Mouse (Mus musculus) cortical plate, adult 2 months (tissue): Measurements from ENCODE around the gene Dock2. TPM values are rescaled to one million over a fixed set of nuclear protein-coding genes. Genes with fewer than 3 reads are reported as not detected.

Source experiments
- H3K27ac ChIP-seq: fragments of 200-500 bp; 2 replicates; pipeline ENCODE4 v1.5.1; 2012; ENCODE audit warnings: low read length, control low read depth, inconsistent platforms; ENCODE audit not compliant: insufficient read depth
- H3K4me1 ChIP-seq: fragments of 200-500 bp; 2 replicates; pipeline ENCODE4 v1.6.1; 2011; ENCODE audit warnings: low read length; ENCODE audit not compliant: control insufficient read depth, insufficient read depth
- H3K4me3 ChIP-seq: fragments of 200-500 bp; 2 replicates; pipeline ENCODE4 v1.5.1; 2011; ENCODE audit warnings: mild to moderate bottlenecking, low read length, control low read depth; ENCODE audit not compliant: insufficient read depth
- CTCF ChIP-seq: fragments of 200-500 bp; IDR thresholded peaks from 2 replicates; pipeline ENCODE4 v1.5.1; 2011; ENCODE audit warnings: mild to moderate bottlenecking, control low read depth, low read length; ENCODE audit not compliant: insufficient read depth; ENCODE audit errors: extremely low read depth
- POLR2A ChIP-seq: fragments of 200-500 bp; IDR thresholded peaks from 2 replicates; pipeline ENCODE4 v1.6.1; 2011; ENCODE audit warnings: mild to moderate bottlenecking, low read length, control low read depth; ENCODE audit not compliant: insufficient read depth; ENCODE audit errors: extremely low read depth
- polyA plus RNA-seq: library from polyadenylated mRNA; depleted of rRNA; stranded (reverse); fragments of >200 nt; gene quantifications from 2 replicates; pipeline ENCODE4 v1.2.3, GENCODE M21; 2012

Dock2 gene
- polyA plus RNA-seq, 1 experiment: 1.7 TPM

DNA sequence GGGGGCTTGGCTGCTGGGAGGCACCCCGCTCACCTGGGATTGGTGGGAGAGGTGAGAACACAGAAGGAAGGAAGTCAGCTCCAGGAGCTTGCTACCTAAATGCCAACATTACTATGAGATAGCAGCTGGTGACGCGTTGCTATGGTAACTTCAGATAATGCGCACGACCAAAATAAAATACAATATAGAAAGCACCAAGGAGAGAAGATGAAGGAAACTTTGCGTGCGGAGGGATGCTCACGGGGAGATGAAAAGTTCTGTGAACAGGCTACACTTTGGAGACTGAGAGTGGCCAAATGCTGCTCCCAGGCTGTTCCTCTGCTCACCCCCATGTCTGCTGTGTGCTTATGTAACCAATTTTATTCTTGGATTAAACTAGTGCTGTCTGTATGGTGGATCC is 466.7 kb downstream of the Dock2 start:
- peaks cover 3% of the 10 kb centered on the region for H3K4me1 ChIP-seq
- TF ChIP-seq POLR2A (no peak), CTCF (no peak)
- H3K4me3 ChIP-seq: no peak overlapping the region
- H3K27ac ChIP-seq: no peak overlapping the region

DNA sequence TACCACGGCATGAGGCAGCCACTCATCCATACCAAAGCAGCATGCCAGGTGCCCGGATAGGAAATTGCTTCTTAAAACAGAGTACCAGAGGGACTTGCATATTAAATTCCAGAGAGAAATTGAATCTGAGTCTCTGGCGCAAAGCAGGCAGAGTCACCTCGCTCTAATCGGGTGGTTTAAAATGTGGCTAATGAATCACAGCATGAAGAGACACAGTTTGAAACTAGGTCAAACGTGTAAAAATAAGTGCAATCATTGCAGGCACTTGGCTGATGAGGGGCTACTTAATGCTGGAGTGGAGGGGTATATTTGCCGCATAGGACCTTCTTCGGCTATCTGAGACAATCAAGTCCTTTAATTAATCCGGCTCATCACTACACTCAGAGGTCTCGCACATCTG is 467.5 kb downstream of the Dock2 start:
- H3K4me3 ChIP-seq: no peak overlapping the region
- no peak overlapping the region for H3K27ac ChIP-seq
- TF ChIP-seq CTCF: no peak
- TF ChIP-seq POLR2A: no peak
- peaks cover 3% of the 10 kb centered on the region for H3K4me1 ChIP-seq

DNA sequence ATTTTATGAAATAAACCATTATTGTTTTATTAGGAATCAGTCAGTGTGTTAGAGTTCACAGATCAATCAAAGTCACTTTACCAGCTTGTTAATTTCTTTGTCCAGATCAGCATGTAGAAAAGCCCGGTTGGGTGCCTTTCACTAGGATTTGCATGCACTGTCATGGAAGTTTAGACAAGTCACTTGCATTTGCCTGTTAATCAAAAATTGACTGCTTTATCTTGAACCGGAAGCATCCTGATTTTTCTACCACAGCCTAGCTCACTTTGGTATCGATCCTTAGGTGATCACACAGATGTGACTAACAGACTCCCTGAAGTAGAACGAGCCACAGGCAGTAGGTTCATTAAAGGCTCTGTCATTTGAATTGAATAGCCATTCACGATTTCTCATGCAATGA is 468.3 kb downstream of the Dock2 start:
- no peak overlapping the region for H3K27ac ChIP-seq
- TF ChIP-seq POLR2A (no peak), CTCF (no peak)
- H3K4me3 ChIP-seq: 0 out of 2 replicates have a peak overlapping the region, but pooled peaks have one; percentile 36
- H3K4me1 ChIP-seq: peaks cover 3% of the 10 kb centered on the region

DNA sequence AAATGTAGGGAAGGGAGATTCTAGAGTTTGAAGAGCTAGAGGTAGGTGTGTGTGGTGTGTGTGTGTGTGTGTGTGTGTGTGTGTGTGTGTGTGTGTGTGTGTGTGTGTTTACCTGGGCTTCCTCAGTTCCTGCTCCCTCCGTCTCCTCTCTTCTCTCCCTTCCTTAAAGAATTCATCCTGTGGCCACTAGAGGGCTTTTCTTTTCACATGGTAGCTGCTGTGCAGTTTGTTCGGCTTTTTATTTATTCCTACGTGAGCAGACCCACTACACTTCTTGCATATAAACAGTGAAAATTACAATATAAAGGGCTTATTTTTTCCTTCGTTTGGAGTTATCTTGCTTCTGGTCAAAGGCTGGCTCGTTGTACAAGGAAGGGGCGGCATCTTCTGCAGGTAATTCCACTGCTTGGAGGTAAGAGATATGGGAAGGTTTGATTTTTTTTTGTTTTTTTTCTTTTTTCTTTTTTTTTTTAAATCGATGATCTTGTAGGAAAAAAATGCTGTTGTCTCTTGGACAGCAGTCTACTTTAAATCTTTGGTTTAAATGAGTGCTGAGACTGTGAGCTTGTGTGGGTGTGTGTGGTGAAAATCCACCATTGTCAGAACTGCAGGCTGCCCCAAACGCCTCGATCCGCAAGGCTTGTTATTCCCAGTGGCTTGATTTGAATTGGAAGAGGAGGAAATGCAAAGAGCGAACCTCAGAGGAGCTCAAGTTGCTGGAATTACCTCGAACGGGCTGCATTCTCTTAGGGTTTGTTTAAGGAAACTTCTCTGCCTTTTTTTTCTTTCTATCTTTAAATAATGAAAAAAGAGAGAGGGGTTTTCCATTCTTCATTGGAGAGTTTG is 468.9 kb downstream of the Dock2 start, which contains the start of gene Fam196b:
TSS of gene Fam196b (plus strand) at position 289 of the 846 bp plus-strand sequence.
- Histone ChIP-seq H3K4me3 (peak within 1 kb of the TSS; percentile 36; the same call in 1 of the 2 replicates), H3K27ac (no peak within 1 kb of the TSS), H3K4me1 (peaks cover 3% of the 10 kb centered on the region)
- peak; percentile 44; the same call in 1 of the 2 replicates for TF ChIP-seq CTCF
- TF ChIP-seq POLR2A: no peak

DNA sequence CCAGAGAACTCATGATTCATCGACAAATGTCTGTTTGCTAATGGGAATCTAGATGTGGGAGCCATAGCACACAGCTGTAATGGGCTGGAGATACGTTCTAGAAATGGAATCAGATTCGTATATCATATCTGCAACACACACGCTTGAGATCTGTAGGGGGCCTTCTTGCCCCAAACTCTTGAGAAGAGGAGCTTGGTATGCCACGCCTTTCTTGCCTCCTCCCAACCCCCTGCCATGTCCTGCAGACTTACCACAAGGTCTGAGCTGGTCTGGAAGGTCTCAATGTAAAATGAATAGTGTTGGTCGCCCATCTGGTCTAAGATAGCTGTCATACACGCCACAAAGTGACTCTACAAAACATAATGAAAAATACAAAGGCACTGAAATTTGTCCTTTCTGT is 471.5 kb downstream of the Dock2 start:
- no peak for TF ChIP-seq CTCF
- TF ChIP-seq POLR2A: no peak
- Histone ChIP-seq H3K4me1 (peaks cover 3% of the 10 kb centered on the region), H3K27ac (no peak overlapping the region), H3K4me3 (no peak overlapping the region)

DNA sequence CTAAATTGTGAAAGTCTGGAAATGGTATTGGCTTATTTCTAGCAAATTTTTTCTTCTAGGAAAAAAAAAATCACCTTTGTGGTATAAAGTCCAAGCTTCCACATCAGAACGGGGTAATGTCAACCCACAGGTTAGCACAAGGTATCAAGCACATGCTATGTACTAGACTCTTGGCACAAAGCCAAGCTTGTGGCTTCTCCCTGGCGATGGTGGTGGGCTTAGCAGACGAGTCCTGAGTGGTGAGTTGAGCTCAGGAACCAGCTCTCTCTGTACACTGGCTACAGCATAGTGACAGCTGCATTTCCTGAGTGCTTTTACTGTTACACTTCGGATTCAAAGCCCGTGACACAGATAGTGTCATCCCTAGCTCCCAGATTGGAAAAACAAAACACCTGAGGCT is 472.0 kb downstream of the Dock2 start:
- Histone ChIP-seq H3K27ac (no peak overlapping the region), H3K4me3 (no peak overlapping the region), H3K4me1 (peaks cover 1% of the 10 kb centered on the region)
- TF ChIP-seq POLR2A: no peak
- TF ChIP-seq CTCF: no peak

DNA sequence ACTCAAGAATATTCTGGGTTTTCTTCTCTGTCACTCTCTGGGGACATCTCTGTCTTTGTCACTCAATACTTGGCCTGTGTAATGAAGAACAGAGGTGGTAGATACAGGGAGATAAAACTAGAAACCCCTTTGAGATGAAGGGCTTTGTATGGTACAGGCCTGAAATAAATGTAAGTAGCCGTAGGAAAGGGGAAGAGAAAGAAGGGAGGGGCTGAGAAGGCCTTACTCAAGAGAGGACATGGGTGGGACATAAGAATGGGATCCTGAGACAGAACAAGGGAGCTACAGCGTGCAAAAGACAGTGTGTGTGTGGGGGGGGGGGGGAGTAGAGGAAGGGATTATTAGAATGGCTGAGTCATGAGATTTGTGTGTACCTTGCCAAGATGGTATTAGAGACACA is 474.3 kb downstream of the Dock2 start:
- H3K4me1 ChIP-seq: no peaks in the 10 kb centered on the region
- TF ChIP-seq POLR2A (no peak), CTCF (no peak)
- no peak overlapping the region for H3K27ac ChIP-seq
- H3K4me3 ChIP-seq: no peak overlapping the region

DNA sequence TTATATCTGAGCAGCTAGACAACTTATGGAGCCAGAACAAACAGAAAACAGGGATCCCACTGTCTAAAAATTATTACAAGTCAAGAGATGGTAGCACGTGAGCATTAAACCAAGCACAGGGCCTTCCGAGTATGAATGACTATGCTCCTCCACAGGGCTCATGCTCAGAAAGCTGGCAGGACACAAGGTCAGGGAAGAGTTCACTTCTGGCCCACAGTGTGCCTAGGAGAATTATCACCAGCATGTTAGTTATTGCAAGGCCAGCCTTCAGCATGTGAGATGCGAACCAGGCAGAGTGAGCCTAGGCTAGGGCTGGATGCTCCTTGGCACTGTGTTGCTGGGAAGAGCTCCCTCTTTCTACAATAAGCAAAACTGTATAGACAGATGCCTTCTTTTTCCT is 475.0 kb downstream of the Dock2 start:
- no peak overlapping the region for H3K4me3 ChIP-seq
- no peak overlapping the region for H3K27ac ChIP-seq
- TF ChIP-seq POLR2A: no peak
- H3K4me1 ChIP-seq: no peaks in the 10 kb centered on the region

DNA sequence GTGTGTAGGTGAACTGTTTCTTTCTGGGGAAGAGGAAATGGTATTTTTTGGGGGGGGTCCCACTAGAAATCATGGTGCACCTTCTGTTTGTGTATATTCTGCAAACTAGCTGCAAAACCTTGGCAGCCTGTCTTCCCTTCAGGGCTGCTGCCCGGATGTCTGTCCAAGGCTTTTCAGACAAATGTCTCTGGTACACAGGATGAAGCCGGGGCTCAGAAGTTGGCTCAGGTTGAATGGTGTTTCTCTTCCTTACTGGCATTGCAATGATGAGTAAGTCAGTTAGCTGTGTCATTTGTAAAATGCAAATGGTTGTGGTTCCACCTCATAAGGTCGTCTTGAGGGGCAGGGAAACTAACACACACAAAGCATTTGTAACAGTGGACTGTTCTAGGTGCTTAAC is 477.5 kb downstream of the Dock2 start:
- TF ChIP-seq CTCF (no peak), POLR2A (no peak)
- H3K4me1 ChIP-seq: no peaks in the 10 kb centered on the region
- H3K27ac ChIP-seq: no peak overlapping the region
- H3K4me3 ChIP-seq: no peak overlapping the region

DNA sequence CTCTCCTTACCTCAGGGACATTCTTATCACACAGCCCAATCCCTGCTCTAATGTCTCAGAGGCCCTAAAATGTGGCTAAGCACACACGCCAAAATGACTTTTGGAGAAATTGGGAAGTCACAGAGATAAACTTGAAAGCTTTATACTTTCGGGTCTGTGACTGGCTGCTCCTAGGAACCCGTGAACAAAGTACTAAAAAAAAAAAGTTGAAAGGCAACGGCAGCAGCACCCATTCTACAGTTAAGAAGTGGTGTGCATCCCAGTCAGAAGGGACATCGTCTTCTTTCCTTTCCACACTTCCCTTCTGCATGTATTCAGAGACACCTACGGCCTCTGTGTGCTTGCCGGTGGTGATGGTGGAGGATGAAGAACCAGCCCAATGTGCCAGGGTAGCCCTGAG is 483.6 kb downstream of the Dock2 start:
- Histone ChIP-seq H3K4me3 (no peak overlapping the region), H3K4me1 (no peaks in the 10 kb centered on the region), H3K27ac (no peak overlapping the region)
- TF ChIP-seq POLR2A (no peak), CTCF (no peak)

DNA sequence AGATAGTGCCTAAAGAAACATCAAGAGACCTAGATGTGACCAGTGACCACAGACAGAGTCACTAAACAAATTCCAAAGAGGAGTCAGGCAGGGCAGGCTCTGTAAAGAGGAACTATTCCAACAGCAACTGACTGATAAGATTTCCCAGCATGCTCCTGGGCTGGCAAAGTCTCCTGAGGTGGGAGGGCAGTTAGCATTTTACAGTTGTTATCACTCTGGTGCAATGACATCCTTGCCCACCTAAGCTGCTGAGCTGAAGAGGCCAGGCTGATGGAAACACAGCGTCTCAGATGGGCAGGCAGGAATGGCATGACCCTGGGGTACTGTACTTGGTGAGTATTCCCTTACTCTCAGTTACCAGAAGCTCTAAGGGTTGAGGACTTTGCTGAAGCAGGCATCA is 484.1 kb downstream of the Dock2 start:
- TF ChIP-seq POLR2A (no peak), CTCF (no peak)
- no peak overlapping the region for H3K27ac ChIP-seq
- no peak overlapping the region for H3K4me3 ChIP-seq
- no peaks in the 10 kb centered on the region for H3K4me1 ChIP-seq
